36 mouse cellular contexts compared by ENCODE assay signal in the genomic region with DNA sequence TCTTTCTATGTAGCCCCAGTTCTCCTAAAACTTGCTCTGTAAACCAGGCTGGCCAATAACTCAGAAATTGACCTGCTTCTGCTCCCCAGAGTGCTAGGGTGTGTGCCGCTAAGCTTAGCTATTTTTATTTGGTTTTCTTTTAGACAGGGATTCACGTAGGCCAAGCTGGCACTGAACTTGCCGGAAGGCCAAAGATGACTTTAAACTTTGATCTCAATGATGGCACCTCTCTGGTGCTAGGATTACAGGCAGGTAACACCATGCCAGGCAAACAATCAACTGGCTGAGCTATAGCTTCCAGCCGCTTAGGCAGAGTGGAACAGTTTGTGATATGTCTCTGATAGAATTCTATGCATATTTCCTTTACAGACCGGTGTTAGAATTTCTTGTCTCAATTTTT.
"Had no signal": no experiment of that assay in that cellular context is flagged by ENCODE, and none has a peak within 500 bp of the region (broad histone marks: within the 10 kb centered on the region; RNA-seq: fewer than 3 reads in every experiment).

No protein-coding gene starts in this region.

- H3K9me3 ChIP-seq: heart, embryonic 10.5 days; heart, embryonic 12.5 days; heart, embryonic 13.5 days; heart, embryonic 15.5 days; hindbrain, embryonic 10.5 days; hindbrain, embryonic 12.5 days; hindbrain, embryonic 13.5 days; hindbrain, embryonic 15.5 days; intestine, embryonic 15.5 days; kidney, embryonic 15.5 days had no signal

- H3K9ac ChIP-seq: heart, embryonic 12.5 days; heart, embryonic 13.5 days; heart, embryonic 15.5 days; hindbrain, embryonic 12.5 days; hindbrain, embryonic 13.5 days; hindbrain, embryonic 14.5 days; hindbrain, embryonic 15.5 days; intestine, embryonic 15.5 days; kidney, embryonic 15.5 days had no signal

- H3K4me3 ChIP-seq: heart, adult 2 months; heart, embryonic 10.5 days; heart, embryonic 12.5 days; heart, embryonic 13.5 days; heart, embryonic 15.5 days; hindbrain, embryonic 10.5 days; hindbrain, embryonic 12.5 days; hindbrain, embryonic 13.5 days; hindbrain, embryonic 15.5 days; intestine, embryonic 15.5 days; kidney, embryonic 15.5 days; layer of hippocampus, adult 2 months had no signal

- H3K27me3 ChIP-seq: heart, embryonic 12.5 days; heart, embryonic 13.5 days; heart, embryonic 15.5 days; hindbrain, embryonic 12.5 days; hindbrain, embryonic 13.5 days; hindbrain, embryonic 15.5 days; intestine, embryonic 15.5 days; kidney, embryonic 15.5 days had no signal

- H3K4me1 ChIP-seq: heart, embryonic 10.5 days; heart, embryonic 12.5 days; heart, embryonic 13.5 days; heart, embryonic 15.5 days; hindbrain, embryonic 10.5 days; hindbrain, embryonic 12.5 days; hindbrain, embryonic 13.5 days; hindbrain, embryonic 15.5 days; intestine, embryonic 15.5 days; kidney, embryonic 15.5 days had no signal

- DNase-seq: heart, adult 2 months; heart, postnatal 10 days; heart, postnatal 14 days; heart, postnatal 36 days; heart, postnatal 4 days; kidney, adult 11 months; kidney, adult 18-20 months; kidney, adult 2 months; kidney, adult 8-10 months; kidney, adult 9 months; kidney, postnatal 10 days; kidney, postnatal 14 days; kidney, postnatal 25 days; kidney, postnatal 36 days; kidney, postnatal 4 days; layer of hippocampus, adult 9-11 months; layer of hippocampus, postnatal 36 days had no signal

- H3K27ac ChIP-seq: heart, adult 2 months; heart, embryonic 10.5 days; heart, embryonic 13.5 days; heart, embryonic 15.5 days; hindbrain, embryonic 10.5 days; hindbrain, embryonic 12.5 days; hindbrain, embryonic 13.5 days; hindbrain, embryonic 14.5 days; hindbrain, embryonic 15.5 days; hindbrain, postnatal 0 days; intestine, embryonic 15.5 days; kidney, embryonic 15.5 days; kidney, postnatal 0 days; layer of hippocampus, adult 2 months had no signal

- H3K36me3 ChIP-seq: heart, embryonic 10.5 days; heart, embryonic 12.5 days; heart, embryonic 13.5 days; heart, embryonic 15.5 days; hindbrain, embryonic 10.5 days; hindbrain, embryonic 12.5 days; hindbrain, embryonic 13.5 days; hindbrain, embryonic 15.5 days; intestine, embryonic 15.5 days; kidney, embryonic 15.5 days had no signal

- H3K4me2 ChIP-seq: heart, embryonic 11.5 days; heart, embryonic 12.5 days; heart, embryonic 13.5 days; heart, embryonic 15.5 days; hindbrain, embryonic 12.5 days; hindbrain, embryonic 13.5 days; hindbrain, embryonic 14.5 days; hindbrain, embryonic 15.5 days; intestine, embryonic 15.5 days; kidney, embryonic 15.5 days had no signal

- ATAC-seq: hindbrain, embryonic 16.5 days; hindbrain, postnatal 0 days; inflammation-experienced regulatory T-cells, adult 6 months; intestine, embryonic 15.5 days; intestine, embryonic 16.5 days; intestine, postnatal 0 days had no signal
